Mouse (Mus musculus) embryonic stem cell, embryonic (primary cell): ENCODE measurements around the gene Gm17079.
"Not testable (repeated sequence)": the region's sequence is repeated elsewhere in the genome, so short reads cannot be mapped to it uniquely, and the experiment has no call there.

Experiments
- CTCF ChIA-PET, 4 experiments: fragments of 300-600 bp in 2 of 4; fragments of 350-600 bp in 2 of 4; sonication (Branson Sonifier 250); formaldehyde crosslinking; loops; one replicate each; lab custom pipeline; 2022; ENCODE audit warnings: inconsistent platforms in 2 of 4; lab: Charles Lee
- POLR2A ChIA-PET, 4 experiments: fragments of 300-600 bp in 2 of 4; fragments of 350-600 bp in 2 of 4; sonication (Branson Sonifier 250); formaldehyde crosslinking; loops; one replicate each; lab custom pipeline; 2022; ENCODE audit warnings: antibody characterized with exemption in 4 of 4, inconsistent platforms in 1 of 4; lab: Charles Lee

Gm17079 gene

DNA sequence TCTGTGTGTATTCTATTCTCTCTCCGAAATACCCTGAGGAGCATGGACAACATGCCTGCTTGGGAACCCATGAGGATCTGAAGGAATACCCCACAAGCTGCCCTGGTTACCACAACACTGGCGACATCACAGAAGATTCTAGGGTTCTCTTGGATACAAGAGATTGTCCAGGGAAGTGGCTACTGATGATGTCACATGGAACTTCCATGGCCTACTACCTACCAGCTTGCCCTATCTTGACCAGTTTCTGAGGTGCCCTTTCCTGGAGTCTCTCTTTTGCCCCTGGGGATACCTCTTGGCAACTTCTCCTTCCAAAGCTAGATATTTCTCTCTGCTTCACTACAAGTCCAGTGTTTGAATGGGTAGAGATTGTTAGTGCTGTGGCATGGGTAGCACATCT is at the start of gene Gm17079:
Gm17079 (minus strand) TSS at position 101 of the 400 bp plus-strand sequence.
- CTCF ChIA-PET = not testable (repeated sequence)

DNA sequence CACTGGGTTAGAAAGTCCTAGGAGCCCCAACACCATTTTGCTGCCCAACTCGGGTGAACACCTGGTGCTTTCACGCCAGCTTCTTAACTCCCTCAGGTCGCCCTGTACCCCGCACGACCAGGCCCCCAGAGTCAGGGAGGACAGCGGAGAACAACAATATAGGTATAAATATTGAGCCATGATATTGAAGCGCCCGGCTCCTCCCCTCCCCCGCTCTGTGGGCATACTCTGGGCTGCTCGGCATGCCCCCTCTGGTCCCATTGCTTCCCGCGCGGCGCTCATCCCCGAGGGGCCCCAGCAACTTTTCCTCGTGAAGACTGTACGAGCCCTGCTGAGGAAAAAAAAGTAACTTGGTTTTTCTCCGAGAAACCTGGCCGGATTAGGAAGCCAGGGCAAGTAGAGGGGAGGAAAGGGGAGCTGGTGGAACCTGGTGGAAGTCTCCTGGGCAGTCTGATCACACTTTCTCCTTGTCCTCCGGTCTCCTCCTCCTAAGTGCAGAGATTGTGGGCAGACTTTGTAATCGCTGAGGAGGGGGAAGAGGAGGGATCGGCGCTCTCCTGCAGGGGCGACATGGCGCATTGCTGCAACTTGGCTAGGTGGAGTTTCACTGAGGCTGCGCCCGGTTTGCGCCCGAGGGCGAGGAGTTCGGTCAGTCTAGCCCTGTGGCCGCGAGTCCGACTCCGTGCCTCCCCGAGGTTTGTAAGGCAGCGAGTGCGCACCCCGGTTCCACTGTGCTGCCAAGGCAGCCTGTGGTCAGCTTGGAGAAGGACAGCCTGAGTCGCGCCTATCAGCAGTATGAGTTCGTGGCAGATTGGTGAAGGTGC is 45.3 kb upstream of the Gm17079 start:
- POLR2A ChIA-PET = no interaction called here
- CTCF ChIA-PET = interaction anchor here in 1 of 4 experiments (0.6 kb wide), 1 partner anchor 433 kb away, joined by 4 read pairs; no protein-coding TSS in a partner anchor

More for the DNA sequence above, at the start of gene Gm17079:
- POLR2A ChIA-PET = not testable (repeated sequence)

DNA sequence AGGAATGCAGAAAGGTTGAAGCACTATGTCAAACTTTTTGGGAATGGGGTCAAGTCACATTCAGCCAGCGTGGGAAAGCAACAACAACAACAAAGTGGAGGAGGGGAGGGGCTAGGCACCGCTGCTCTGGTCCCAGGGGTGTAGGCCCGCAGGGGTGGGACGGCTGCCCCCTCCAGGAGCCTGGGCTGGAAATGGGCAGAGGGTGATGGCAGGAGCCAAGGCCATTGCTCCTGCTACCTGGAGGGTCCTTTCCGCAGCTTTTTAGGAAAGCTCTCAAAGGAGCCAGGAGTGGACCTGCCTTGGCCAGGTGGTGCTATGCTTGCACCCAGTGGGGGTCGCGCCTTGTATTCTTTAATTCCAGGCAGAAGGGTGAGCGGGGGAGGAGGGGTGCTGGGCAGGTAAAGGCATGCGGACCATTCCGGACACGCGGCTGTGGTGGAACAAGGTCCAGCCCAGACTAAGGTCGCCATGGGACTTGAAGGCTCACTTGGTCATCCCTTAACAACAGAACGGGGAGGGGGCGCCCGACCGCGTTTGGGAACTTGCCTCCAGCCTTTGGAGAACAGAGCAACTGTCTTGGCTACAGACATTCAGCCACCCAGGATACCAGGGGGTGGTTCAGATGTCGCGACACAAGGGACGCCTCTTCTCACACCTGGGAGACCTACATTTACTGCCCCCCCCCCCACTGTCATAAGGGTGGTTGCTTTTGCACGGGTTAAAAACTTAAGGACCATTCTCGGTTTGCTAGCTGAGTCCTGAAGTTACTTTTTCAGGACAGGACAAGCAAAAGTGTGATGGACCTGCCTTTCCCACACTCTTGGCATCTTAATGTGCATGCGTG is 44.1 kb upstream of the Gm17079 start:
- ChIA-PET CTCF (interaction anchor here in 1 of 4 experiments (0.6 kb wide), 1 partner anchor 432 kb away, joined by 4 read pairs; no protein-coding TSS in a partner anchor), POLR2A (no interaction called here)

DNA sequence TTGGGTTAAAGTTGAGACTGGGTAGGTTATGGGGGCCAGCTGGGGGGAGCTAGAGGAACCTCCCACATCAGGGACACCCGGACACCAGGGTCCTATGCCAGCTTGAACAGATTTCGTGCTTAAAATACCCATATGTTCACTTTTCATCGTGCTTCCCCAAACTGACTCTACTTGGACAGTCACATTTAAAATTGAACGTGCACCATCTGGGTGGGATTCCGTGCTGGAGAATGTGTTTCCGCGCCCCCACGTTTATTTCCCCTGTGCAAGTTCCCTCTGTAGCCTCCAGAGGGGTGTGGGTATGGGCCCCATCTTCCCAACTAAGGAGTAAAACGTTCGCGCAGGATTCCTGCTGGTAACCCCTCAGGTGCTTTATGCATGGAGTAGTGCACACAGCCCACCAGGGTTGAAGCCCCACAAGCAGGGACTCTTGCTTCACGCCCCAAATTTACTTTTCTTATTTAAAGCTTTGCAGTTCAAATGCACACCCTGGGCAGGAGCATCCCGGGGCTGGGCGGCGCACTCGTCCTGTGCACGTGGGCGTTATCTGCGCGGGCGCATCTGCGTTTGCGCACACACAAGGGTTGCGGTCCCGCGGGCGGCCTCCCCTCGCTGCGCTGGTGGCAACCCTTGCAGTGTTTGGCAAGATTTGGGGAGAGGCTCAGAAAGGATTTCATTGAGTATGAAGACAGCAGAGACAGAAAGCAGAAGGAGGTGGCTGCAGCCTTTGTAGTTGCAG is 43.3 kb upstream of the Gm17079 start:
- ChIA-PET CTCF (no interaction called here), POLR2A (no interaction called here)

DNA sequence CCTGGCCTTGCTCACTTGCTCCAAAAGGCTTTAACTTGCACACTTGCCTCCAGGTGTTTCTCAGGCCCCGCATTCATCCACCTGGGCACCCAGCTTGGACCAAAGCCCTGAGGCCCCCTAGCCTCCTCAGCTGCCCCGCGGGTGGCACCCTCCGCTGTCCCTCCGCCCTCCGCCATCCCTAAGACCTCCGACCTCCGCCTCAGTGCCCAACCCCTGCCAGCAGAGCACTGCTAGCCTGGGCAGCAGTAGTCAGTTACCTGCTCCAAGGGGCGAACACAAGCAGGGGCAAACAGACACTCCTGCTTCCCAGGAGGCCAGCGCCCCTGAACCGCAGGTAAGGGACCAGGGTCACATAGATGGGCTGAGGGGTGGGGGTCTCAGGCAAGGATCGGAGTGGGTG is 42.7 kb upstream of the Gm17079 start:
- CTCF ChIA-PET = no interaction called here
- POLR2A ChIA-PET = no interaction called here

DNA sequence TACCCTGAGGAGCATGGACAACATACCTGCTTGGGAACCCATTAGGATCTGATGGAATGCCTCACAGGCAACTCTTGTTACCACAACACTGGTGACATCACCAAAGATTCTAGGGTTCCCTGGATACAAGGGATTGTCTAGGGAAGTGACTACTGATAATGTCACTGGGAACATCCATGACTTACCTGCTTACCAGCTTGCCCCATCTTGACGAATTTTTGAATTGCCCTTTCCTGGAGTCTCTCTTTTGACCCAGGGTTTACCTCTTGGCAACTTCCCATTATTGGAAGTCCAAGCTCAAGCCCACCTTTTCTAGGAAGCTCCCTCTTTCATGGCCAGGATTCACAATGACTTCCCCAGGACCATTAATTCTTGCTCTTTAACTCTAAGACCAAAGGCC is 21.8 kb upstream of the Gm17079 start, which contains the start of gene Gm5800:
Gm5800 (minus strand) TSS at position 101 of the 400 bp plus-strand sequence.
- CTCF ChIA-PET = no interaction called here
- POLR2A ChIA-PET = no interaction called here

DNA sequence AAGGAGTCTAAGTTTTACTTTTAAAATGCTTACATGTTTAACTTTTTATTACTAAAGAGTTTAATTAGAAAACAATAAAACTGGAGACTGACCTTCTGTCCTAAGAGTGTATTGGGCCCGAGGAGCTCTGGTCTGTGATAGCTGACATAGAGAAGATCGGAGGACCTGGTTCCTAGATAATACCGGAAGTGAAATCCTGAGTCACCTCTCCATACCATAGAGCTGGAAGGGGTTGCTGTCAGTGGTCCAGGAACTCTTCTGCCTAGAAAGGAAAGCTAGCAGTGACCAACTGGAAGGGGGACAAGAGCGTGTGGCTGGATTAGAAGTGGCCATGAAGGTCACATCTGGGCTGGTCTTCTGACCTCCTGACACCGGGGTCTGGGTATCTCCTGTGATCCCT is 18.0 kb downstream of the Gm17079 start:
- POLR2A ChIA-PET = no interaction called here
- CTCF ChIA-PET = no interaction called here
